Mouse (Mus musculus): ENCODE results near the gene Gabrb3.

GRCm38 (mm10) chr7:57597341-57597740, 177.8 kb downstream of the Gabrb3 start:
- no peak for TF ChIP-seq CTCF (IDR thresholded peaks at IDR 0.05)
- TF ChIP-seq EP300 (IDR thresholded peaks at IDR 0.05), result no peak

All from lung, postnatal 0 days (tissue).